ENCODE assay signal across 18 mouse cellular contexts in the genomic region with DNA sequence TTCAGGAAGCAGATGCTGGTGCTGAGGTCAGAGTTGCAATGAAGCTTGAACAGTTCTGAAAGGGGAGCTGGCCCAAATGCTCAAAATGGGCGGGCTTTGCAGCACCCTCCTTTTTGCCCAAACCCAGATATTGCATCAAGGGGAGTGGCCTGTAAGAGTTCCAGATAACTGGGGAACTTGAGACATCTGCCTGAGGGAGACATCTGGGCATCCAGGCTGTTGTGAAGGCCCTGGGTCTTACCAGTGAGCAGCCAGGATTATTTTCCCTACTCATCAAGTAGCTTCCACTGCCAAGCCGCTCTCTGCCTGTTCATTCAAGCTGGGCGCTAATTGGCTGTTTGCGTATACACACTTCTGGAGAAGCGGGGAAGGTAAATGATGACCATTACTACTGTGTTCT. TPM values are rescaled to one million over a fixed set of nuclear protein-coding genes. Genes with fewer than 3 reads are reported as not detected.
DNase-seq lines count a peak whose midpoint lies in the region; TF ChIP-seq lines count a peak whose summit lies in the region.
"Had no signal": no experiment of that assay in that cellular context is flagged by ENCODE, and none has a peak within 500 bp of the region (broad histone marks: within the 10 kb centered on the region; RNA-seq: fewer than 3 reads in every experiment).

A gene (minus strand): TSS at position 358 of the 400 bp plus-strand sequence.

- TF ChIP-seq EP300 in heart, adult 2 months (IDR thresholded peaks at IDR 0.05; ENCODE audit: insufficient read depth, low read depth, low read length): no peak

- peak within 1 kb of the TSS; percentile 72 for H3K27ac ChIP-seq in heart, adult 2 months
- 0 out of 2 replicates have a peak within 1 kb of the TSS, but pooled peaks have one; percentile 82 for H3K27ac ChIP-seq in embryonic fibroblast, embryonic 13.5 days (ENCODE audit: insufficient read depth, low read length)
- H3K27ac ChIP-seq: embryonic facial prominence, embryonic 12.5 days; hindbrain, embryonic 12.5 days; limb, embryonic 13.5 days; neural tube, embryonic 15.5 days had no signal

- H3K4me3 ChIP-seq in heart, adult 2 months: no peak within 1 kb of the TSS
- H3K4me3 ChIP-seq in embryonic fibroblast, embryonic 13.5 days (ENCODE audit: insufficient read depth, low read length): no peak within 1 kb of the TSS
- H3K4me3 ChIP-seq: embryonic facial prominence, embryonic 12.5 days; heart, embryonic 12.5 days; hindbrain, embryonic 12.5 days; limb, embryonic 13.5 days; neural tube, embryonic 15.5 days had no signal

- no peak for TF ChIP-seq POLR2A in heart, adult 2 months (IDR thresholded peaks at IDR 0.05; ENCODE audit: insufficient read depth, low read depth, low read length)
- TF ChIP-seq POLR2A in embryonic fibroblast, embryonic 13.5 days (IDR thresholded peaks at IDR 0.05; ENCODE audit: low read depth, low read length): no peak

- intact Hi-C loops in heart, adult 2 months (cut with DNase I): no loop called here

- TF ChIP-seq CTCF in heart, adult 2 months (IDR thresholded peaks at IDR 0.05): no peak
- TF ChIP-seq CTCF in embryonic fibroblast, embryonic 13.5 days (IDR thresholded peaks at IDR 0.05; ENCODE audit: borderline replicate concordance, insufficient read depth, low read length): no peak

- no peaks in the 10 kb centered on the region for H3K27me3 ChIP-seq in heart, adult 2 months (ENCODE audit: control insufficient read depth, insufficient read depth, low read length)
- H3K27me3 ChIP-seq: CH12.LX; embryonic facial prominence, embryonic 12.5 days; heart, embryonic 12.5 days; hindbrain, embryonic 12.5 days; limb, embryonic 13.5 days; neural tube, embryonic 15.5 days had no signal

- H3K79me2 ChIP-seq in heart, adult 2 months (replicated peaks; ENCODE audit: control insufficient read depth, insufficient read depth, low read length): no peaks in the 10 kb centered on the region

- no peak for DNase-seq in heart, adult 2 months
- DNase-seq in heart, adult 9 months (ENCODE audit: low spot score in 2 of 2): no peak
- peak; percentile 12 for DNase-seq in NIH3T3 (ENCODE audit: low read depth)
- DNase-seq in retina, postnatal 1 day: peak; percentile 51
- DNase-seq in kidney, postnatal 25 days: no peak
- no peak for DNase-seq in urinary bladder, postnatal 25 days (ENCODE audit: low spot score)
- DNase-seq: adrenal gland, adult 2 months; cerebellum, postnatal 14 days; liver, postnatal 0 days; right cerebral cortex, adult 18-20 months; thymus, adult 2 months had no signal

- 93% methylated on average over 5 of the region's 5 CpGs for WGBS in heart, adult 2 months

- no peak within 1 kb of the TSS for H3K9ac ChIP-seq in heart, adult 2 months (ENCODE audit: low read depth, low read length)
- H3K9ac ChIP-seq: embryonic facial prominence, embryonic 12.5 days; heart, embryonic 12.5 days; hindbrain, embryonic 12.5 days; limb, embryonic 13.5 days; liver, postnatal 0 days; neural tube, embryonic 15.5 days had no signal

- peaks cover 14% of the 10 kb centered on the region for H3K4me1 ChIP-seq in heart, adult 2 months (ENCODE audit: control insufficient read depth, insufficient read depth, low read length)
- H3K4me1 ChIP-seq in embryonic fibroblast, embryonic 13.5 days (ENCODE audit: control insufficient read depth, insufficient read depth, low read length): 0 out of 2 replicates have a peak, but pooled peaks cover 7% of the 10 kb centered on the region
- H3K4me1 ChIP-seq: neural tube, embryonic 15.5 days had no signal

- peaks cover 36% of the 10 kb centered on the region for H3K36me3 ChIP-seq in heart, adult 2 months (ENCODE audit: control insufficient read depth, insufficient read depth, low read length)
- H3K36me3 ChIP-seq: hindbrain, embryonic 12.5 days; neural tube, embryonic 15.5 days had no signal

RNA-seq across cellular contexts. Expression of the gene that starts here (rescaled TPM):
- 1 to 10 TPM in 1 of 2 experiments, under 1 TPM in 1; 0.86 to 1.6 TPM for total RNA-seq in heart, adult 2 months (2021)
- 1.7 and 2.0 TPM in 2 replicates for polyA plus RNA-seq in heart, adult 2 months (2012; rRNA removed)
- polyA plus RNA-seq in embryonic fibroblast, embryonic 13.5 days (2011; ENCODE audit: insufficient read length, low read depth, missing spikeins): 1.5 and 1.9 TPM in 2 replicates

Comparison
In these comparisons a context has a peak if more than half of its experiments do, and no peak if none do; other contexts are left out.
1. DNase-seq: peak in NIH3T3 (single experiment) and retina, postnatal 1 day (single experiment); none in heart, adult 2 months (0 of 2), heart, adult 9 months (0 of 2), kidney, postnatal 25 days (0 of 2) and urinary bladder, postnatal 25 days (single experiment).